Mouse (Mus musculus): ENCODE results near the gene Treml4. TPM values are rescaled to one million over a fixed set of nuclear protein-coding genes. Genes with fewer than 3 reads are reported as not detected.
"Not testable (repeated sequence)": the region's sequence is repeated elsewhere in the genome, so short reads cannot be mapped to it uniquely, and the experiment has no call there.

Gene Treml4
- polyA plus RNA-seq, 1 experiment from 2014 or later, result 0.53 TPM

DNA sequence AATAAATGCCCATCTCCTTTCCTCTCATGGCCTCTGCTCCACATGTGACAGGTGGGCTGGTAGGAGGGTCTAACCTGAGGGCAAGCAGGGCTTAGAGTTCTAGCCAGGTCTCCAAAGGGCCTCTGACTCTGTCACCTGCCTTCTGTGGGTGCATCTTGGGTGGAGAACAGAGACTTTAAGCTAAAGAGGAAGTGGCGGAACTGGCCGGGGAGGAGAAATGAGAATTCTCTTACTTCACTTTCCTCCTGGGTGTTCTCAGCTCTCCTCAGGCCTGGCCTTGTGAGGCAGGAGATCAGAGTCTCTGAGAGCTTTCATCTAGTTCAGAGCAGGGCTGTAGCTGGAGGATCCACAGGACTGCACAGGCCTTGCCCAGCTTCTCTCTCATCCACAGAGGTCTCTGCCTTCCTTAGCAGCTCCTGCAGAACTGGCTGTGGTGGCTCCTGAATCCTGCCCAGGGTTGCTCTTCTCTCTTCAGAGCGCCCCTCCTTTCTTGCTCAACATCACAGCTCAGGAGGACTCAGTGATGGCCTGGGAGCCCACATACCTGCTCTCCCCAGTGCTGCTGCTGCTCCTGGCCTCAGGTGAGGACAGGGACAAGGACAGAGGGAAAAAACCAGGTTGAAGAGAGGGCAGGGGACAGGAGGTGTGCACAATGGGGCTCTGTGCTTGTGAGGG lies 51.9 kb downstream of the Treml4 start, which contains the start of gene B430306N03Rik:
Gene B430306N03Rik, plus strand, starts transcription at position 237 of the 675 bp plus-strand sequence.
- not testable (repeated sequence) for ATAC-seq (ENCODE audit: insufficient number of reproducible peaks, insufficient read depth, low FRiP score, low read depth); H3K4me1 ChIP-seq (ENCODE audit: control insufficient read depth in 2 of 2, insufficient read depth in 2 of 2, low read length in 2 of 2); H3K36me3 ChIP-seq (ENCODE audit: control insufficient read depth, insufficient read depth, low read length); H3K27me3 ChIP-seq (ENCODE audit: control insufficient read depth, insufficient read depth, low read length); H3K9me3 ChIP-seq (ENCODE audit: control insufficient read depth, low read length); H3K9ac ChIP-seq (ENCODE audit: low read length); H3K27ac ChIP-seq (replicated peaks in 1 of 2; ENCODE audit: control insufficient read depth in 1 of 2, insufficient read depth in 1 of 2, low read depth in 2 of 2, low read length in 2 of 2); H3K4me2 ChIP-seq (ENCODE audit: low read length); H3K4me3 ChIP-seq (ENCODE audit: control insufficient read depth in 1 of 2, insufficient read depth in 1 of 2, low read depth in 1 of 2, low read length in 2 of 2)
- 80% methylated on average over 3 of the region's 3 CpGs for WGBS

DNA sequence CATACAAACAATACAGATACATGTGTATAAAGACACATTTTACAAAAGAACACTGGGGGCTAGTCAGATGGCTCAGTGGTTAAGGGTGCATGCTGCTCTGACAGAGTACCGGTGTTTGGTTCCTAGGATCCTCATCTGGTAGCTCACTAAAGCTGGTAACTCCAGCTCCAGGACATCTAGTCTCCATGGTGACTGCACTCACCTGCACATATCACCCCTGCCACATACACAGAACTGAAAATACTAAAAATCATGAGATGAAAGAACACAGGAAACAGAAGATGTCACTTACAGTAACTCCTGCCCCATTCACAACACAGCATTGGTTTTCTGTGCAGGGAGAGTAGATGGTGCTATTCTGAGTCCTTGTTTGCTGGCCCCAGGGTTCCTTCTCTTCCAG lies 54.6 kb downstream of the Treml4 start:
- ATAC-seq (ENCODE audit: insufficient number of reproducible peaks, insufficient read depth, low FRiP score, low read depth), result no peak
- H3K36me3 ChIP-seq (ENCODE audit: control insufficient read depth, insufficient read depth, low read length), result no peaks in the 10 kb centered on the region

DNA sequence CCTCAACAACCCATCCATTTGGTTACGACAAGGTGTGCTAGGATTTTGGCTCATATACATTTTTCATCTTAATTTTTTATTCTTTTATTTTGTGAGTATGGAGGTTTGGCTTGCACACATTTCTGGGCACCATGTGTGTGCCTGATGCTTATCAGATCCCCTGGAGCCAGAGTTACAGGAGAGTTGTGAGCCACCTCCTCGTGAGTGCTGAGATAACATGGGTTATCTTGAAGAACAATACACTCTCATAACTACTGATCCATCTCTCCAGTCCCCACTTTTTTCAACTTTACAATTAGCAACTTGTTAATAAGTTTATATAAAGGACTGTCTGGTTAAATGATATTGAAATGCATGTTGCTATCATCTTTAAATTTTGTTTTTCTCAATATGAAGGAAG lies 57.2 kb downstream of the Treml4 start:
- Histone ChIP-seq H3K4me2 (ENCODE audit: low read length) (no peak overlapping the region), H3K27ac (replicated peaks in 1 of 2; ENCODE audit: control insufficient read depth in 1 of 2, insufficient read depth in 1 of 2, low read depth in 2 of 2, low read length in 2 of 2) (no peak overlapping the region), H3K4me1 (ENCODE audit: control insufficient read depth in 2 of 2, insufficient read depth in 2 of 2, low read length in 2 of 2) (no peaks in the 10 kb centered on the region), H3K36me3 (ENCODE audit: control insufficient read depth, insufficient read depth, low read length) (no peaks in the 10 kb centered on the region), H3K9me3 (ENCODE audit: control insufficient read depth, low read length) (no peaks in the 10 kb centered on the region), H3K9ac (ENCODE audit: low read length) (no peak overlapping the region), H3K4me3 (ENCODE audit: control insufficient read depth in 1 of 2, insufficient read depth in 1 of 2, low read depth in 1 of 2, low read length in 2 of 2) (no peak overlapping the region), H3K27me3 (ENCODE audit: control insufficient read depth, insufficient read depth, low read length) (no peaks in the 10 kb centered on the region)
- WGBS, result 63% methylated on average over 2 of the region's 2 CpGs
- ATAC-seq (ENCODE audit: insufficient number of reproducible peaks, insufficient read depth, low FRiP score, low read depth), result no peak

More for the DNA sequence above, 54.6 kb downstream of the Treml4 start:
- no peaks in the 10 kb centered on the region for H3K4me1 ChIP-seq (ENCODE audit: control insufficient read depth in 2 of 2, insufficient read depth in 2 of 2, low read length in 2 of 2)
- no peak overlapping the region for H3K4me3 ChIP-seq (ENCODE audit: control insufficient read depth in 1 of 2, insufficient read depth in 1 of 2, low read depth in 1 of 2, low read length in 2 of 2)
- H3K4me2 ChIP-seq (ENCODE audit: low read length), result no peak overlapping the region
- 77% methylated on average over 1 of the region's 1 CpGs for WGBS
- no peak overlapping the region for H3K27ac ChIP-seq (replicated peaks in 1 of 2; ENCODE audit: control insufficient read depth in 1 of 2, insufficient read depth in 1 of 2, low read depth in 2 of 2, low read length in 2 of 2)
- no peak overlapping the region for H3K9ac ChIP-seq (ENCODE audit: low read length)
- H3K9me3 ChIP-seq (ENCODE audit: control insufficient read depth, low read length), result no peaks in the 10 kb centered on the region
- no peaks in the 10 kb centered on the region for H3K27me3 ChIP-seq (ENCODE audit: control insufficient read depth, insufficient read depth, low read length)

DNA sequence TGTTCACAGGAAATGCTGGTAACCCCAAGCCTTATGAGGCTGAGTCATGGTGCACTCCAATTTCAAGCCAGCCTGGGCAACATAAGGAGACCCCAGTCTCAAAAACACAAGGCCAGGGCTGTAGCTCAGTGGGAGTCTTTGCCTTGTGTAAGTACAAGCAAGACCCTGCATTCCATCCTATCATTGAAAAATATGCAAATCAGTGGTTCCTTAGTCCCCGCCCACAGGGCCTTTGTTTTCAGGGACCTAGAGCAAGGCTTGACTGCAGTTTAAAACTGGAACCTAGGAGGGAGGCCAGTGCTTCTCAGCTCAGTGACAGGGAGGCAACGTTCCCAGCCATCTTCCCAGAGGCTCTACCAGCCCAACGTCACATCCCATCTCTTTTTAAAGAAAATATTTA lies 59.1 kb downstream of the Treml4 start:
- ATAC-seq (ENCODE audit: insufficient number of reproducible peaks, insufficient read depth, low FRiP score, low read depth), result no peak
- H3K9ac ChIP-seq (ENCODE audit: low read length), result no peak overlapping the region
- WGBS, result 74% methylated on average over 3 of the region's 3 CpGs

DNA sequence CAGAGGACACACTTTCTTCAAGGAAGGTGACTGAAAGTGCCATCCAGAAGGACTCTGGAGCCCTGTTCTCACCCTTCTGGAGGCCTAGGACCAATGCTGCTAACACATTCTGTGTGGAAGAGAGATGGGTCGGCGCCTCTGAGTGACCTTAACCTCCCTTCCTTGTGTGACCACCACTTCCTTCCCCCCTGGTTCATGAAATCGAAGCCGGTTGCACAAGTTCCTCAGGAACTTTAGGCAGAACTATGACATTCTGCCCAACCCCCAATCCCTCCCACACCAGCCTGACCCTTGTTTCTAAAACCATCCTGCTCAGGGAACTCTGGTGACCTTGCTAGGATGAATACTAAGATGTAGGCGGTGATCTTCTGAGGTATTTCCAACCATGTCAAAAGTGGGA lies 60.2 kb downstream of the Treml4 start:
- H3K9me3 ChIP-seq (ENCODE audit: control insufficient read depth, low read length), result no peaks in the 10 kb centered on the region
- no peak overlapping the region for H3K4me3 ChIP-seq (ENCODE audit: control insufficient read depth in 1 of 2, insufficient read depth in 1 of 2, low read depth in 1 of 2, low read length in 2 of 2)
- H3K36me3 ChIP-seq (ENCODE audit: control insufficient read depth, insufficient read depth, low read length), result no peaks in the 10 kb centered on the region
- 89% methylated on average over 5 of the region's 5 CpGs for WGBS
- H3K27me3 ChIP-seq (ENCODE audit: control insufficient read depth, insufficient read depth, low read length), result no peaks in the 10 kb centered on the region
- ATAC-seq (ENCODE audit: insufficient number of reproducible peaks, insufficient read depth, low FRiP score, low read depth), result no peak
- no peak overlapping the region for H3K4me2 ChIP-seq (ENCODE audit: low read length)
- H3K9ac ChIP-seq (ENCODE audit: low read length), result no peak overlapping the region
- no peaks in the 10 kb centered on the region for H3K4me1 ChIP-seq (ENCODE audit: control insufficient read depth in 2 of 2, insufficient read depth in 2 of 2, low read length in 2 of 2)
- H3K27ac ChIP-seq (replicated peaks in 1 of 2; ENCODE audit: control insufficient read depth in 1 of 2, insufficient read depth in 1 of 2, low read depth in 2 of 2, low read length in 2 of 2), result no peak overlapping the region

More for the DNA sequence above, 59.1 kb downstream of the Treml4 start:
- Histone ChIP-seq H3K9me3 (ENCODE audit: control insufficient read depth, low read length) (no peaks in the 10 kb centered on the region), H3K27ac (replicated peaks in 1 of 2; ENCODE audit: control insufficient read depth in 1 of 2, insufficient read depth in 1 of 2, low read depth in 2 of 2, low read length in 2 of 2) (no peak overlapping the region), H3K4me1 (ENCODE audit: control insufficient read depth in 2 of 2, insufficient read depth in 2 of 2, low read length in 2 of 2) (no peaks in the 10 kb centered on the region), H3K4me3 (ENCODE audit: control insufficient read depth in 1 of 2, insufficient read depth in 1 of 2, low read depth in 1 of 2, low read length in 2 of 2) (no peak overlapping the region), H3K4me2 (ENCODE audit: low read length) (no peak overlapping the region), H3K27me3 (ENCODE audit: control insufficient read depth, insufficient read depth, low read length) (no peaks in the 10 kb centered on the region), H3K36me3 (ENCODE audit: control insufficient read depth, insufficient read depth, low read length) (no peaks in the 10 kb centered on the region)

Other genes starting within 250 kb of the Treml4 start
- gene 1700122O11Rik, start 226.0 kb upstream of the Treml4 start, polyA plus RNA-seq (2014; fragmentation: Nextera tagmentation; extraction: Ambion mirVana), result not detected in 2 replicates
- not detected in 2 replicates for gene 1700067P10Rik, start 175.0 kb upstream of the Treml4 start, polyA plus RNA-seq (2014; fragmentation: Nextera tagmentation; extraction: Ambion mirVana)
- not detected in 2 replicates for gene 9830107B12Rik, start 118.0 kb upstream of the Treml4 start, polyA plus RNA-seq (2014; fragmentation: Nextera tagmentation; extraction: Ambion mirVana)
- not detected in 2 replicates for gene A530064D06Rik, start 97.0 kb upstream of the Treml4 start, polyA plus RNA-seq (2014; fragmentation: Nextera tagmentation; extraction: Ambion mirVana)
- gene Trem1, start 31.5 kb upstream of the Treml4 start, polyA plus RNA-seq (2014; fragmentation: Nextera tagmentation; extraction: Ambion mirVana), result 0.07 and 0.11 TPM in 2 replicates
- not detected in 2 replicates for gene Trem3, start 16.5 kb upstream of the Treml4 start, polyA plus RNA-seq (2014; fragmentation: Nextera tagmentation; extraction: Ambion mirVana)
- gene Treml2, start 35.2 kb downstream of the Treml4 start, polyA plus RNA-seq (2014; fragmentation: Nextera tagmentation; extraction: Ambion mirVana), result 0.09 and 0.11 TPM in 2 replicates
- 0.09 and 0.30 TPM in 2 replicates for gene B430306N03Rik, start 51.8 kb downstream of the Treml4 start, polyA plus RNA-seq (2014; fragmentation: Nextera tagmentation; extraction: Ambion mirVana)
- gene Trem2, start 82.1 kb downstream of the Treml4 start, polyA plus RNA-seq (2014; fragmentation: Nextera tagmentation; extraction: Ambion mirVana), result 3.4 and 4.8 TPM in 2 replicates
- 1.0 and 2.4 TPM in 2 replicates for gene Treml1, start 95.6 kb downstream of the Treml4 start, polyA plus RNA-seq (2014; fragmentation: Nextera tagmentation; extraction: Ambion mirVana)
- gene Nfya, start 145.6 kb downstream of the Treml4 start, polyA plus RNA-seq (2014; fragmentation: Nextera tagmentation; extraction: Ambion mirVana), result 13.5 and 16.2 TPM in 2 replicates
- 42.6 and 46.4 TPM in 2 replicates for gene Oard1, start 145.7 kb downstream of the Treml4 start, polyA plus RNA-seq (2014; fragmentation: Nextera tagmentation; extraction: Ambion mirVana)
- 233 and 243 TPM in 2 replicates for gene Apobec2, start 168.6 kb downstream of the Treml4 start, polyA plus RNA-seq (2014; fragmentation: Nextera tagmentation; extraction: Ambion mirVana)
- gene Tspo2, start 187.2 kb downstream of the Treml4 start, polyA plus RNA-seq (2014; fragmentation: Nextera tagmentation; extraction: Ambion mirVana), result 3.6 and 5.0 TPM in 2 replicates
- gene Unc5cl, start 190.6 kb downstream of the Treml4 start, polyA plus RNA-seq (2014; fragmentation: Nextera tagmentation; extraction: Ambion mirVana), result 0.43 TPM in 1 of 2 replicates, not detected in the other

Measured in heart, embryonic 14.5 days (tissue).